Mouse (Mus musculus): ENCODE data around the gene Rpl38. TPM values are rescaled to one million over a fixed set of nuclear protein-coding genes. Genes with fewer than 3 reads are reported as not detected.
A peak's percentile ranks its signal among the peaks of the same experiment; 100 is the strongest.

The Rpl38 gene
- total RNA-seq, 1 experiment from 2014 or later, result 3,935 TPM

- no peak for ATAC-seq (replicated peaks; ENCODE audit: low read depth, poor library complexity, severe bottlenecking)
Measured at GRCm38 (mm10) chr11:114694451-114694850, 26.1 kb downstream of the Rpl38 start.

GRCm38 (mm10) chr11:114698496-114698895, 30.2 kb downstream of the Rpl38 start:
- no peak for ATAC-seq (replicated peaks; ENCODE audit: low read depth, poor library complexity, severe bottlenecking)

- ATAC-seq (replicated peaks; ENCODE audit: low read depth, poor library complexity, severe bottlenecking), result peak; percentile 74
Measured at GRCm38 (mm10) chr11:114699511-114699910, 31.2 kb downstream of the Rpl38 start.

GRCm38 (mm10) chr11:114702311-114702995, 34.1 kb downstream of the Rpl38 start:
- ATAC-seq (replicated peaks; ENCODE audit: low read depth, poor library complexity, severe bottlenecking), result 0 out of 2 replicates have a peak, but pooled peaks have one; percentile 26

GRCm38 (mm10) chr11:114702996-114703361, 34.7 kb downstream of the Rpl38 start:
- no peak for ATAC-seq (replicated peaks; ENCODE audit: low read depth, poor library complexity, severe bottlenecking)

GRCm38 (mm10) chr11:114704071-114704913, 36.0 kb downstream of the Rpl38 start:
- no peak for ATAC-seq (replicated peaks; ENCODE audit: low read depth, poor library complexity, severe bottlenecking)

GRCm38 (mm10) chr11:114706358-114706757, 38.0 kb downstream of the Rpl38 start:
- ATAC-seq (replicated peaks; ENCODE audit: low read depth, poor library complexity, severe bottlenecking), result peak; percentile 17; the same call in 1 of the 2 replicates

- ATAC-seq (replicated peaks; ENCODE audit: low read depth, poor library complexity, severe bottlenecking), result no peak
Measured at GRCm38 (mm10) chr11:114711393-114711792, 43.1 kb downstream of the Rpl38 start.

- no peak for ATAC-seq (replicated peaks; ENCODE audit: low read depth, poor library complexity, severe bottlenecking)
Measured at GRCm38 (mm10) chr11:114711861-114712260, 43.5 kb downstream of the Rpl38 start.

GRCm38 (mm10) chr11:114714526-114714925, 46.2 kb downstream of the Rpl38 start:
- no peak for ATAC-seq (replicated peaks; ENCODE audit: low read depth, poor library complexity, severe bottlenecking)

GRCm38 (mm10) chr11:114715531-114715930, 47.2 kb downstream of the Rpl38 start:
- no peak for ATAC-seq (replicated peaks; ENCODE audit: low read depth, poor library complexity, severe bottlenecking)

- no peak for ATAC-seq (replicated peaks; ENCODE audit: low read depth, poor library complexity, severe bottlenecking)
Measured at GRCm38 (mm10) chr11:114720535-114720934, 52.2 kb downstream of the Rpl38 start.

Other genes starting within 250 kb of the Rpl38 start
- gene Ttyh2, start 6.9 kb downstream of the Rpl38 start, total RNA-seq (2017), result 5.6 and 7.6 TPM in 2 replicates
- gene Dnaic2, start 58.9 kb downstream of the Rpl38 start, total RNA-seq (2017), result not detected in 2 replicates
- not detected in 2 replicates for gene Kif19a, start 96.9 kb downstream of the Rpl38 start, total RNA-seq (2017)
- not detected in 2 replicates for gene Btbd17, start 127.4 kb downstream of the Rpl38 start, total RNA-seq (2017)
- gene Gpr142, start 130.4 kb downstream of the Rpl38 start, total RNA-seq (2017), result not detected in 2 replicates
- not detected in 2 replicates for gene Gprc5c, start 182.6 kb downstream of the Rpl38 start, total RNA-seq (2017)
- gene Cd300a, start 221.5 kb downstream of the Rpl38 start, total RNA-seq (2017), result 11.4 and 24.8 TPM in 2 replicates

All from common myeloid progenitor, adult 5-6 weeks (primary cell).